Mouse (Mus musculus) liver, embryonic 18 days (tissue): ENCODE measurements around the gene Hist1h4d. TPM values are rescaled to one million over a fixed set of nuclear protein-coding genes. Genes with fewer than 3 reads are reported as not detected.

ENCODE experiments used
- polyA plus RNA-seq: library from polyadenylated mRNA; depleted of rRNA; stranded (reverse); fragments of >200 nt; gene quantifications from 2 replicates; pipeline ENCODE4 v1.2.3, GENCODE M21; 2012; rRNA removed

Hist1h4d gene
- polyA plus RNA-seq, 1 experiment, result 3.9 TPM

Other genes with a start within 250 kb of the Hist1h4d start
- gene Zfp322a, start 212.4 kb upstream of the Hist1h4d start, polyA plus RNA-seq, result 5.1 and 5.9 TPM in 2 replicates
- gene Abt1, start 157.7 kb upstream of the Hist1h4d start, polyA plus RNA-seq, result 3.2 and 3.3 TPM in 2 replicates
- 0.42 and 0.58 TPM in 2 replicates for gene Btn1a1, start 115.7 kb upstream of the Hist1h4d start, polyA plus RNA-seq
- gene Btn2a2, start 92.7 kb upstream of the Hist1h4d start, polyA plus RNA-seq, result not detected in 2 replicates
- gene Hist1h4h, start 50.5 kb upstream of the Hist1h4d start, polyA plus RNA-seq, result 8.9 and 10.2 TPM in 2 replicates
- gene Hist1h2af, start 47.7 kb upstream of the Hist1h4d start, polyA plus RNA-seq, result 137 and 207 TPM in 2 replicates
- gene Hist1h3g, start 46.2 kb upstream of the Hist1h4d start, polyA plus RNA-seq, result 13.8 and 25.0 TPM in 2 replicates
- 2.9 and 3.2 TPM in 2 replicates for gene Hist1h2bh, start 38.2 kb upstream of the Hist1h4d start, polyA plus RNA-seq
- 1.5 and 2.1 TPM in 2 replicates for gene Hist1h3f, start 37.5 kb upstream of the Hist1h4d start, polyA plus RNA-seq
- 5.8 and 7.7 TPM in 2 replicates for gene Hist1h4f, start 29.9 kb upstream of the Hist1h4d start, polyA plus RNA-seq
- 0.32 and 0.52 TPM in 2 replicates for gene Hist1h1d, start 28.3 kb upstream of the Hist1h4d start, polyA plus RNA-seq
- 9.6 and 10.2 TPM in 2 replicates for gene Hist1h3e, start 19.2 kb upstream of the Hist1h4d start, polyA plus RNA-seq
- gene Hist1h2ae, start 10.4 kb upstream of the Hist1h4d start, polyA plus RNA-seq, result 5.8 and 7.7 TPM in 2 replicates
- 17.2 and 22.8 TPM in 2 replicates for gene Hist1h2bg, start 10.2 kb upstream of the Hist1h4d start, polyA plus RNA-seq
- gene Hist1h2bf, start 7.4 kb upstream of the Hist1h4d start, polyA plus RNA-seq, result 6.0 and 6.2 TPM in 2 replicates
- 3.7 and 4.7 TPM in 2 replicates for gene Hist1h2ad, start 7.2 kb upstream of the Hist1h4d start, polyA plus RNA-seq
- gene Hist1h3d, start 5.8 kb upstream of the Hist1h4d start, polyA plus RNA-seq, result 8.9 and 13.3 TPM in 2 replicates
- gene Hist1h2be, start 39.5 kb downstream of the Hist1h4d start, polyA plus RNA-seq, result 1.4 and 2.2 TPM in 2 replicates
- 3.3 and 4.1 TPM in 2 replicates for gene Hist1h1e, start 41.0 kb downstream of the Hist1h4d start, polyA plus RNA-seq
- gene Hist1h2ac, start 102.3 kb downstream of the Hist1h4d start, polyA plus RNA-seq, result 0.76 and 1.2 TPM in 2 replicates
- gene Hist1h2bc, start 102.6 kb downstream of the Hist1h4d start, polyA plus RNA-seq, result 165 and 208 TPM in 2 replicates
- not detected in 2 replicates for gene Hist1h1t, start 114.2 kb downstream of the Hist1h4d start, polyA plus RNA-seq
- 2.3 and 3.2 TPM in 2 replicates for gene Hist1h4c, start 116.9 kb downstream of the Hist1h4d start, polyA plus RNA-seq
- 10.0 and 10.7 TPM in 2 replicates for gene Hfe, start 129.3 kb downstream of the Hist1h4d start, polyA plus RNA-seq
- gene Hist1h1c, start 157.2 kb downstream of the Hist1h4d start, polyA plus RNA-seq, result 40.4 and 60.9 TPM in 2 replicates
- 16.3 and 21.4 TPM in 2 replicates for gene Hist1h3c, start 164.0 kb downstream of the Hist1h4d start, polyA plus RNA-seq
- 5.1 and 8.2 TPM in 2 replicates for gene Hist1h2bb, start 165.1 kb downstream of the Hist1h4d start, polyA plus RNA-seq
- gene Hist1h2ab, start 169.5 kb downstream of the Hist1h4d start, polyA plus RNA-seq, result 13.7 and 14.6 TPM in 2 replicates
- 14.5 and 19.5 TPM in 2 replicates for gene Hist1h3b, start 170.7 kb downstream of the Hist1h4d start, polyA plus RNA-seq
- 7.3 and 11.1 TPM in 2 replicates for gene Hist1h4b, start 175.4 kb downstream of the Hist1h4d start, polyA plus RNA-seq
- gene Hist1h4a, start 179.6 kb downstream of the Hist1h4d start, polyA plus RNA-seq, result 2.8 and 3.4 TPM in 2 replicates
- gene Hist1h3a, start 180.8 kb downstream of the Hist1h4d start, polyA plus RNA-seq, result 11.4 and 14.3 TPM in 2 replicates
- 3.2 and 4.1 TPM in 2 replicates for gene Hist1h1a, start 182.1 kb downstream of the Hist1h4d start, polyA plus RNA-seq
- gene Trim38, start 188.3 kb downstream of the Hist1h4d start, polyA plus RNA-seq, result not detected in 2 replicates
- gene Slc17a2, start 225.4 kb downstream of the Hist1h4d start, polyA plus RNA-seq, result 17.4 and 22.1 TPM in 2 replicates